Mouse (Mus musculus) ovary, postnatal 14 days (tissue): ENCODE results near the gene Fam78a.

Source experiments
- DNase-seq: peaks from one replicate; pipeline ENCODE4 v3.0.0; 2022; ENCODE audit warnings: low spot score

Fam78a gene

DNA sequence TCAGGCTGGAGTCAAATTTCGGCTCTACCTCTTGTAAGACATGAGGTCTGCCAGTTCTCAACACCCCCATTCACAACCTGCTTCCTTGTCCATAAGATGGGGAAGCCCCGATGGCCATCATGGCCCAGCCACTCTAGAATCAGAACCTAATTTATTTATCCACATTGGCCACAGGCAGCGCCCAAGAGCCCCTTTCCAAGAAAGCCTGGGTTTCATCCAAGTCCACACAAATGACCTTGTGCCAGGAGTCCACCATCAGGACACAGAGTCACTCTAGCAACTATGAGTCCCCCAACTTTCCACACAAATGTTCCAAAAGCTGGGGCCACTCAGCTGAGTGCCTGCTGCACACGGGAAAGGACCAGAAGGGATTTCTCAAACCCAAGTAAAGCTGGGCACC lies 18.7 kb downstream of the Fam78a start:
- DNase-seq: no peak

GRCm38 (mm10) chr2:32065371-32065791 lies 19.3 kb downstream of the Fam78a start:
- DNase-seq: no peak

GRCm38 (mm10) chr2:32064913-32065312 lies 19.7 kb downstream of the Fam78a start:
- no peak for DNase-seq

DNA sequence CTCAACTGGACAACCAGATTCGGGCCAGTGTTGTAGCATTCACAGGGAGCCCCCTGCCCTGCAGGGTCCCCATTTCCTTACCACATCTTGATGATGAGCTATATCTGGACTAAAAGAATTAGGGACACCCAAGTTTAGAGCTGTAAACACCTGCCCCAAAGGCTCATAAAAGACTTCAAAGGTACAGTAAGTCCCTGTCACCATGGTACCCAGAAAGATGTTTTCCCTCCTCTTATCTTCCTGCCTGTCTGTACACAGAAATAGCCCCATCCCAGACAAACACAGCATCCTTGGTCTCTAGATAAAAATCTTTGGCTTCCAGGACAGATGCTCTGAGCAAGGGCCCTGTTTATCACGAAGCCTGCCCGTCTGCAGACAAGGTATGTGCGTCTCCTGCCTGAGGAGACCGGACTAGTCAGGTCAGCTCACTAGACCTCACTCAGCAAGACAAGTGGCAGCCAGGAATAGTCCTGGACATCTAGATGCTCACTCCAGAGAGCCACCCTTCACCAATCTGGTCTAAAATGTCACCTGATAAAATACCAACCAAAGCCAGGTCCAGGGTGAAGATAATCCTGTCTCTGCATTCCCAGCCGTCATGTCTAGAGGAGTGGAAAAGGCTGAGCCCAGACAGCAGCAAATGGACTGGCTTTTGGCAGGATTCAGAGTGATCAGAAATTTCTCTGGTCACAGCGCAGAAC lies 21.1 kb downstream of the Fam78a start:
- DNase-seq: no peak

- DNase-seq: no peak
Measured at GRCm38 (mm10) chr2:32062626-32063410, 21.8 kb downstream of the Fam78a start.

DNA sequence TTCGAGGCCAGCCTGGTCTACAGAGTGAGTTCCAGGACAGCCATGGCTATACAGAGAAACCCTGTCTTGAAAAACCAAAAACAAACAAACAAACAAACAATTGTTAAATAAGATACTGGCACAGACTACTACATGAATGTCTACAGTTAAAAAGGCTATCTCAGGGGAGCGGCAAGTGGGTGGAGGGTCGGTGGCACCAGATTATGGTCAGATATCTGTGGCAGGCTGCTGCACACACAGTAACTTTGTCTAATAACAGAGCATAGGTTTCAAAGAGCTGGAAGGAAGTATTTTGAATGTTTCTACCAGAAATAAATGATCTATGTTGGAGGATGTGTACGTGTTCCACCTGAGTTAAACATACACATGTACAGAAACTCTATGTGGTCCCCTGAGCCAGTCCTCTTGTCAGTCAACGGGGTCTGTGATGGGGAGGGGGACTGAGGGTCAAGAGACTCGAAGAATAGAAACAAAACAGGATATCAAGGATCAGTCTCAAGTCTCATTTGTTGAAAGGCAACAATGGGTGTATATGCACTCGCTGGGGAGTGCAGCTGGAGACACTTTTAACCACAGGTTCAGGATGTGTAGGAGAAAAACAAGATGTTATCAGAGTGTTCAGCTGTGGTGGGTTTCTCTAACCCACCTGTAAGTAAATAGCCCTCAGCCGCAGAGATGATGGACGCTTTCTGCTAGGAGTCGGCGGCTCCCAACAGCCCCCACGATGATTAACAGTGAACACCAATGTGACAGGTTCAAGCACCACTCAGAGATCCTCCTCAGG lies 22.7 kb downstream of the Fam78a start:
- DNase-seq: no peak

DNA sequence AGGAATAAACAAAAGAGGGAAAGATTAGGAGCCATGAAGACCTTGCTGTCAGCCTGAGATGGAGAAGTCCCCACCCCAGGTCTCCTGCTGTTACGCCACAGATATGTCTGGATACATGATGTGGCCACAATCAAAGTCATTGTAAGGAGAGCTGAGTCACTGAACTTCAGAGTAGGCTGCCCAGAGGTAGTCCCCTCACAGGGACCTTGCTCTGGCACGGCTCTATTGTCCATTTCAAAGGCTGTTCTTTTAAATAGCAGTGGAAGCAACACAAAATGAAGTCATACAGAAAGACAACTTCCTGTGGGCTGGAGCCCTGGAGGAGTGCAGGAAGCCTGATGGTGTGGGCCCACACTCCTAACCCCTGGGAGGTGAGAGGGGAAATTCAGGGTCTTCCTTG lies 23.5 kb downstream of the Fam78a start:
- no peak for DNase-seq

- DNase-seq: no peak
Measured at GRCm38 (mm10) chr2:32060228-32060805, 24.3 kb downstream of the Fam78a start.

DNA sequence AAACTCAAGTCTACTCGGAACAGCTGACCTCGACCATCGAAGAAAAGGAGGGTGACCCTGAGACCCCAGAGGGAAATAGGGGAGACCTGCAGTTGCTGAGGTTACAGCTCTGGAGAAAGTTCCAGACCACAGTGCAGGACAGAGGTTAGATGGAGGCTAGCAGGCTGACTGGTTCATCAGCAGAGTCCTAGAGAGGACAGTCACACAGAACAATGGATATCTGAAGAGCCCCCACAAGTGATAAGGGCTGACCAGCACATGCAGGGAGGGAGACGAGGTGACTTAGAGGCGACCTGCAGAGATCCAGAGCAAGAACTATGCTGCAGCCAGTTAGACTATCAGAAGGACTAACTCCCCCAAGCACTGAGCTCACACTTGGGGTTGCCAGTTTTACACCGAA lies 25.0 kb downstream of the Fam78a start:
- DNase-seq: no peak

DNA sequence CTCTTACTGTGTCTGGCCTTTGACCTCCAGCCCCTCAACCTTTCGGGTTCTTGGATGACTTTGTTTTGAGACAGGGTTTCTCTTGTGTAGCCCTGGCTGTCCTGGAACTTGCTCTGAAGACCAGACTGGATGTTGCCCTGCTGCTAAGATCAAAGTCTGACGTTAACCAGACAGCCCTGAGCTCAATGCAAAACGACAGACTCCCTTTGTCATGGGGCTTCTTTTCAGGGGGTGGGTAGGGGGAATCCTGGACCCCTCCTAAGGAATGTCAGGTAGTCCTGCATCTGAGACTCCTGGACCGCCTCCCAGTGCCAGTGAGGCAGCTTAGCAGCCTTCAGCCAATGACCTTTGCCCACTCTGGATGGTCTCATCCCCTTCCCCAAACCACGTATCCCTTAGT lies 25.9 kb downstream of the Fam78a start:
- DNase-seq: no peak

DNA sequence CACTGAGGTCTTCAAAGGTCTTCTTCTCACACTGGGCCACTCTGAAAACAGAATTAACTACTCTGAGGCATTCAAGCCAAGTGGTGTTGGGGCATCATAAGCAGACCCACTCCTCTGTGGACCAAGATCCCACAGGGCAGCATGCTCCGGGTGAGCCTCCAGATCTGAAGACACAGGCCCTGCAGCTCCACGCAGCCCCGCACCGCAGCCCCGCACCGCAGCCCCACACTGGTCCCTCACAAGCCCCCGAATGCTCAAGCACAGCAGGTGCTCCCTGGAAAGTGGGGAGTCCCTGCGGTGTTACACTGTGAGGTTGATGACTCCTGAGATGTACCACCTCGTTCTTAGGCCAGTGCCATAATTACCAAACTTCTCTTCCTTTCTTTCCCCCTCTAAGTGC lies 26.4 kb downstream of the Fam78a start:
- DNase-seq: no peak

- no peak for DNase-seq
Measured at GRCm38 (mm10) chr2:32057794-32058193, 26.9 kb downstream of the Fam78a start.

GRCm38 (mm10) chr2:32057360-32057759 lies 27.3 kb downstream of the Fam78a start:
- DNase-seq: no peak

DNA sequence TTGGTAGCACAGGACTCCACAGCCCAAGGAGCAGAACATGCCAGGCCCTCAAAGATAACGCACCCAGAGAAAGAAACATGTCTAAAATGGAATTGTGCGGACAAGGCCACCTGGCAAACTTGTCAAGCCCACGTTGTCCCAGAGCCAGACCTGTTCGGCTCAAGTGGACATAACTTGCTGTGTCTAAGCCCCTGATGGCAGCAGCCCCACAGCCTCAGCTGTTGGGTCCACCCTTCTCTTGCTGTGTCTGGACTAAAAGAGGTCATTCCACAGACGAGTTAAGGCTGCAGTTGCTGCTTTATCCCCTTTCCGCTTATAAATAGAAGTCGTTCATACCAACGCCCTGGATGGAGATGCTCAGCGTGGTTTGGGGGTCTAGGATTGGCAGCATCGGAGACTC lies 28.1 kb downstream of the Fam78a start:
- DNase-seq: no peak

DNA sequence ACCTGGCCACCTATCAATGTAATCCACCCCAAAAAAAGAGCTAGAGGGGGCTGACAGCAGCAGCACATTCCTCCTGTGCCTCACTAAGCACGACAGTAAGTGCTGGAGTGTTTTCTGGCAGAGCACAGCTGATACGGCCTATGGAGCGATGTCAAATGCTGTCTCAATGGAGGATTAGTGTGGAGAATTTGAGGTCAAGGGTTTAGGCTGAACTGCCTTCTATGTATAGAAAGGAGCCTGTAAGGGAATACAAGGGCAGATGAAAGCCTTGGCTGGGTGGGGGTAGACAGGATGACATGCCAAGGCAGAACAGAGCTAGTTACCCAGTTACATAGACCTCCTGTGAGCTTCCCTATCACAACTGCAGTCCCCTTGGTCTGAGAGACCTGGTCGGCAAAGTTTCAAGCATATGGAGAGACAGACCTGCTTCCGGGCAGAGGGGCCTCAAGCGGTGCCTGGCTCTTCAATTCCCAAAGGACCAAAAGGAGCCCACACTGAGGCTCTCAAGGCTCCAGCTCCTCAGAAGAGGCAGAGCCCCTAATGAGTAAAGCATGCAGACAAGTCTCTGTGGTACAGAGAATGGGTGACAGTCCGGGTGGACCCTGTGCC lies 29.2 kb downstream of the Fam78a start:
- DNase-seq: no peak

DNA sequence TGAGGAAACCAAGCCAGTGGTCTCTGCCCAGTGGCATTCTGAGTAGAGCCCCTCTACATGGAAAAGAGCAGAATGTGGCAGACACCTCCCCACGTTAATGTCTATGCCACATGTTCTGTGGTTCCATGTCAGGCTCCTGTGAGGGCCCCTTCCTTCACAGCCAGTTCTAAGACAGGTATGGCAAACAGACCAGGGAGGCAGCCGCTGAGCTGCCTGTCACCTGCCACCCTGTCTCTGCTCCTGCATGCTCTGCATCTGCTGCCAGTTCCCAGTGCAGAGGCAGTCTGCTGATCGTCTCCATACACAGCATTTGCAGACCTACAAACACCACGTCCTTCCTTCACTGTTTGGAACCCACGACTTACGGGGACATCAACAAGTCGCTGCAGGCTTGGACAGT lies 32.2 kb downstream of the Fam78a start:
- no peak for DNase-seq

DNA sequence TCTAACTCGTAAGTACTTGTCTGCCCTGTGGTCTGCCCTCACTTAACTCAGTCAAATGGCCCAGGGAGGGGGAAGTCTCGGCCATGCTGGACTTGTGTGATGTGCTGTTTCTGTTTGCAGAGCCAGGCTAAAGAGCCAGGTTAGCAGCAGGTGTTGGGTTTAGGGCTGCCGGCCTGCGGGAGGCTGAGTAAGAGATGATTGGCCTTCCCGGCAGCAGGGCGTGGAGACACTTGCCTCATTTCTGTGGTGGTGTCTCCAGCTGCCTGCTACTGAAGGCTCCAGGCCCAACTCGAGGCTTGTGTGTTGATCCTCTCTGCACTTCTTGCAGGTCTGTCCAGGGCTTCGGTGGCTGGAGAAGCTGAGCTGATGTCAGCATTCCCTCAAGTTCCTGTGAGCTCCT lies 32.9 kb downstream of the Fam78a start:
- no peak for DNase-seq

DNA sequence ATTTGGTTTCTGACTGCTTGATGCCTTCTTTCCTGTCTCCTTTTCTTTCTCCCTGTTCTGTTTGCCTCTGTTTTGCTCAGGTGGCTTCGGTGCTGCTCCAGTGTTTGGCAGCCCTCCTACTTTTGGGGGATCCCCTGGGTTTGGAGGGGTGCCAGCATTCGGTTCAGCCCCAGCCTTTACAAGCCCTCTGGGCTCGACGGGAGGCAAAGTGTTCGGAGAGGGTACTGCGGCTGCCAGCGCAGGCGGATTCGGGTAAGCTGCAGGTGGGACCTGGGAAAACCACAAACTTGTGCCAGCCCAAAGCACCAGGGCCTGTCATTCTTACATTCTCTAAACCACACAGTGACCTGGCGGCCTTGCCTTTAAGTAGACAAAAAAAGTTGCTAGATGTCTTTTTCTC lies 37.3 kb downstream of the Fam78a start:
- no peak for DNase-seq

- DNase-seq: no peak
Measured at GRCm38 (mm10) chr2:32046009-32046408, 38.6 kb downstream of the Fam78a start.

GRCm38 (mm10) chr2:32045375-32045774 lies 39.3 kb downstream of the Fam78a start:
- no peak for DNase-seq

- DNase-seq: no peak
Measured at GRCm38 (mm10) chr2:32043836-32044235, 40.8 kb downstream of the Fam78a start.

- no peak for DNase-seq
Measured at GRCm38 (mm10) chr2:32041087-32041486, 43.6 kb downstream of the Fam78a start.
